Mouse (Mus musculus): ENCODE results near the gene Gatad2a.

Gatad2a gene

GRCm38 (mm10) chr8:69901484-69902162, 94.6 kb downstream of the Gatad2a start:
- in situ Hi-C loops (cut with MboI, MseI) = no loop called here

GRCm38 (mm10) chr8:69900895-69901451, 95.2 kb downstream of the Gatad2a start:
- in situ Hi-C loops (cut with MboI, MseI) = no loop called here

- in situ Hi-C loops (cut with MboI, MseI) = no loop called here
Measured at GRCm38 (mm10) chr8:69899876-69900275, 96.3 kb downstream of the Gatad2a start.

GRCm38 (mm10) chr8:69897857-69898256, 98.3 kb downstream of the Gatad2a start:
- in situ Hi-C loops (cut with MboI, MseI) = no loop called here

- in situ Hi-C loops (cut with MboI, MseI) = no loop called here
Measured at GRCm38 (mm10) chr8:69895772-69896451, 100.3 kb downstream of the Gatad2a start.

GRCm38 (mm10) chr8:69894836-69895332, 101.3 kb downstream of the Gatad2a start:
- in situ Hi-C loops (cut with MboI, MseI) = no loop called here

GRCm38 (mm10) chr8:69893863-69894262, 102.3 kb downstream of the Gatad2a start:
- in situ Hi-C loops (cut with MboI, MseI) = no loop called here

- in situ Hi-C loops (cut with MboI, MseI) = no loop called here
Measured at GRCm38 (mm10) chr8:69890813-69891241, 105.4 kb downstream of the Gatad2a start.

- in situ Hi-C loops (cut with MboI, MseI) = no loop called here
Measured at GRCm38 (mm10) chr8:69888902-69889301, 107.3 kb downstream of the Gatad2a start.

- in situ Hi-C loops (cut with MboI, MseI) = no loop called here
Measured at GRCm38 (mm10) chr8:69888244-69888866, 107.8 kb downstream of the Gatad2a start.

GRCm38 (mm10) chr8:69887289-69888243, 108.6 kb downstream of the Gatad2a start, which contains the start of gene Cilp2:
Gene Cilp2 (minus strand): TSS chr8:69887687.
- in situ Hi-C loops (cut with MboI, MseI) = no loop called here

GRCm38 (mm10) chr8:69884141-69884540, 112.0 kb downstream of the Gatad2a start:
- in situ Hi-C loops (cut with MboI, MseI) = no loop called here

GRCm38 (mm10) chr8:69882833-69883600, 113.2 kb downstream of the Gatad2a start:
- in situ Hi-C loops (cut with MboI, MseI) = no loop called here

- in situ Hi-C loops (cut with MboI, MseI) = no loop called here
Measured at GRCm38 (mm10) chr8:69882021-69882756, 114.0 kb downstream of the Gatad2a start.

- in situ Hi-C loops (cut with MboI, MseI) = no loop called here
Measured at GRCm38 (mm10) chr8:69881261-69881865, 114.8 kb downstream of the Gatad2a start.

GRCm38 (mm10) chr8:69880841-69881240, 115.3 kb downstream of the Gatad2a start:
- in situ Hi-C loops (cut with MboI, MseI) = no loop called here

- in situ Hi-C loops (cut with MboI, MseI) = no loop called here
Measured at GRCm38 (mm10) chr8:69879678-69880077, 116.5 kb downstream of the Gatad2a start.

- in situ Hi-C loops (cut with MboI, MseI) = no loop called here
Measured at GRCm38 (mm10) chr8:69877992-69878391, 118.2 kb downstream of the Gatad2a start.

GRCm38 (mm10) chr8:69877396-69877795, 118.8 kb downstream of the Gatad2a start:
- in situ Hi-C loops (cut with MboI, MseI) = no loop called here

Data from T-helper 1 cell (primary cell).